Mouse (Mus musculus) heart, postnatal 4 days (tissue): ENCODE data around the gene Gm5773. TPM values are rescaled to one million over a fixed set of nuclear protein-coding genes. Genes with fewer than 3 reads are reported as not detected.
"Not testable (repeated sequence)": the region's sequence is repeated elsewhere in the genome, so short reads cannot be mapped to it uniquely, and the experiment has no call there.

ENCODE experiments used
- DNase-seq: peaks from one replicate; pipeline ENCODE4 v3.0.0; 2021
- total RNA-seq, 2 experiments: library from RNA; stranded (reverse); gene quantifications; 2 replicates each; pipeline ENCODE4 v1.2.3; 2021

Gm5773 gene
- total RNA-seq = not detected

DNA sequence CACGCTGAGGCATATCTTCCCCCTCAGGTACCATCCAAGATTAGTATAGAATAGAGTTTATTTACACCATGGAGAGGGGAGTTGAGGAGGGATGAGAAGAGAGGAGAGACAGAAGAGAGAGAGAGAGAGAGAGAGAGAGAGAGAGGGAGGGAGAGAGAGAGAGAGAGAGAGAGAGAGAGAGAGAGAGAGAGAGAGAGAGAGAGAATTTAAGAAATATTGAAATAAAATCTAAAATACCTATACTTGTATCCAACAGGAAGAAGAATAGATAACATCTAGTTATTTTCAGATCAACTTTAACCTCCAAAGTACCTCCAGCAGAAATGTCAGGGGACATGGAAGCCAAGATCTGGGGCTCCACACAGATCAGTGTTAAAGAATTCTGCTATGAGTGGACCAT, at the start of gene Gm5773:
Gene Gm5773, plus strand, starts transcription at position 301 of the 400 bp plus-strand sequence.
- DNase-seq = not testable (repeated sequence)

GRCm38 (mm10) chr3:93745475-93745874, 27.3 kb upstream of the Gm5773 start:
- not testable (repeated sequence) for DNase-seq

DNA sequence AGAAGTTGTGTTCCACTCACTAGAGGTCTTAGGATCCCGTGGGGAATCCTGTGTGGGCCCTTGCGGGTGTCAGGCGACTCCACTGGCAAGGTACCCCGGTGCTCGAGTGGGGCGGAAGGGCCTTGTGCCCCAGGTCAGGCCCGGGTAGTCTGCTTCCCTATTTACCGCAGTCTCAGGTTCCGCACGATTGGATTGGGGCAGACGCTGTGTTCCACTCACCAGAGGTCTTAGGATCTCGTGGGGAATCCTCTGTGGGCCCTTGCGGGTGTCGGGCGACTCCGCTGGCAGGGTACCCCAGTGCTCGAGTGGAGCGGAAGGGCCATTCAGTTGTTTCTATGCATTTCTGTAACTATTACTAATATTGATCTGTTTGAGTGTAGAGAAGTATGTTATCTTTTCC, 18.8 kb upstream of the Gm5773 start:
- not testable (repeated sequence) for DNase-seq

DNA sequence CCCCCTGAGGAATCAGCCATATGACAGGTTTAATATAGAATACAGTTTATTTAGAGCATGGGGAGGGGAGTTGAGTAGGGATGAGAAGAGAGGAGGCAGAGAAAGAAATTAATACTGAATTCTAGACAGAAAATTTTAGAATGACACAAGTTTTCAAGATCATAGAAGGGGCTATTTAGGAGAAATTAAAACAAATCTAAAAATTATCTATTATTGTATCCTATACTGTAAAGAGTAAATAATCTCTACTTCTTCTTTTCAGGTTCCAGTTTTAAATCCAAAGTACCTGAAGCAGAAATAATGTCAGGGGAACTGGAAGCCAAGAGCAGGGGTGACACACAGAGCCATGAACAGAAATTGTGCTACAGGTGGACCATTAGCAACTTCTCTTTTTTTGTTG, 23.3 kb downstream of the Gm5773 start, which contains the start of gene Tdpoz4:
Gene Tdpoz4, plus strand, starts transcription at position 301 of the 400 bp plus-strand sequence.
- DNase-seq = not testable (repeated sequence)

DNA sequence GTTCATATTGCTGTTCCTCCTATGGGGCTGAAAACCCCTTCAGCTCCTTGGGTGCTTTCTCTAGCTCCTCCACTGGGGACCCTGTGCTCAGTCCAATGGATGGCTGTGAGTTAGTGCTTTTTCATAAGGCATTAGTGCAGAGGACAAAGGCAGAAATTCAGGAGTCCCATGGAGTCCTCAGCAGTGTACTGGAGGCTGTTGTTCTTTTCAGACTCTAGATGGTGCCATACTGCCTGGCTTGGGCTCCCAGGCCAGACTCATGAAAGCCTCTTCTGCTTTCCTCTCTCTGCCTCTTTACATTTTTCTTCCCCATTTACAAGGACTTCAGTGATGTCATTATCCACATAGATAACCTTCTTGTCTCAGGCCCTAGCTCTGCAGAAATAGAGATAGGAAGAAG, 40.5 kb downstream of the Gm5773 start:
- not testable (repeated sequence) for DNase-seq

Other genes with a start within 250 kb of the Gm5773 start
- 100 to 1,000 TPM; 174 to 179 TPM for gene S100a10, start 217.9 kb upstream of the Gm5773 start, total RNA-seq
- gene Tdpoz2, start 120.3 kb upstream of the Gm5773 start, total RNA-seq = not detected
- gene Tdpoz1, start 96.7 kb upstream of the Gm5773 start, total RNA-seq = not detected
- not detected for gene Gm37596, start 79.9 kb upstream of the Gm5773 start, total RNA-seq
- not detected for gene Tdpoz4, start 23.4 kb downstream of the Gm5773 start, total RNA-seq
- gene Tdpoz3, start 53.0 kb downstream of the Gm5773 start, total RNA-seq = not detected
- not detected for gene Gm9117, start 170.5 kb downstream of the Gm5773 start, total RNA-seq
- gene Tdpoz5, start 188.3 kb downstream of the Gm5773 start, total RNA-seq = not detected